Mouse (Mus musculus): ENCODE measurements around the gene Cst8. TPM values are rescaled to one million over a fixed set of nuclear protein-coding genes. Genes with fewer than 3 reads are reported as not detected.

Cst8 gene
- polyA plus RNA-seq, 1 experiment from 2014 or later = not detected

DNA sequence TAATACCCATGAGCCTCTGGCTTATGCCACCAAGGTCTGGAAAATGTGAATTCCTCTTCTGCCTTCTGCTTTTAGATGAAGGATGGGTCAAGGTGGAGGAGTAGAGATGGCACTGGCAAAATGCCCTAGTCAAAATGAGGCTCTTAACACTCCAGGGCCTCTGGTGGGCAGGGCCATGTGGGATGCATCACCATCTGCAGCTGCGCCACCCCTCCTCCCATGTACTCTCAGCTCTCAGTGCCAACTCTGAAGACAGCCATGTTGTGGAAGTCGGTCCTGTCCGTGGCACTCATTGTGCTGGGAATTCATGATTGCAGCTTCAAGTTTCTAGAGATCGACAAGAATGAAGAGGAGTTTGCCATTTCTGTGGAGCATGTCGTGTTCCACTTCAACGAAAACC lies 9.4 kb upstream of the Cst8 start, which contains the start of gene Cst12:
Cst12 (plus strand) TSS at position 220 of the 400 bp plus-strand sequence.
- no peak for ATAC-seq (replicated peaks; ENCODE audit: insufficient number of reproducible peaks, low FRiP score, low TSS enrichment, low read depth)
- WGBS = 93% methylated on average over 6 of the region's 6 CpGs

DNA sequence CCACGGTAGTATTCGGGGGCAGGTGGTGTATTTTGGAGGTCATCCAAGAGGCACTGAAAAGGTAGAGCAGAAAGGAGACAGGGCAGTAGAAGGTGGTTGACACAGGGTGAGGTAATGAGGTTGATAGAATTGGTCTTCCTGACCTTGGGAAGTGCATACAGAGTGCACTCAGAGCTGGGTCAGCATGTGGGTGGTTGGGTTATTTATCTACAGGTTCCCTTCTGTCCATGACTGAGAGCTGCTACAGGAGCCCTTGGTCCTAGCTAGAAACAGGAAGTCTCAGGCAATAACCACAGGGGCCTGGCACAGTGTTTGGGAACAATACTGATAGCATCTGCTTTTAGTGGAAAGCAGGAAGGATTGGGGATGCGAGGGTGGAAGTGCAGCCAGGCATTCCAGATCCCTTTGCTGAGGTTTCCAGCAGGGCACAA lies 2.9 kb downstream of the Cst8 start:
- 68% methylated on average over 3 of the region's 3 CpGs for WGBS
- H3K9ac ChIP-seq (replicated peaks; ENCODE audit: low read length) = no peak overlapping the region
- H3K36me3 ChIP-seq (replicated peaks; ENCODE audit: control insufficient read depth, insufficient read depth, low read depth, low read length) = no peaks in the 10 kb centered on the region
- H3K4me3 ChIP-seq (ENCODE audit: low read depth, low read length) = no peak overlapping the region
- no peaks in the 10 kb centered on the region for H3K9me3 ChIP-seq (replicated peaks; ENCODE audit: control insufficient read depth, low read length)
- H3K4me1 ChIP-seq (ENCODE audit: control insufficient read depth, insufficient read depth, low read length) = no peaks in the 10 kb centered on the region
- DNase-seq (ENCODE audit: low spot score) (no peak), ATAC-seq (replicated peaks; ENCODE audit: insufficient number of reproducible peaks, low FRiP score, low TSS enrichment, low read depth) (no peak)
- no peak overlapping the region for H3K27ac ChIP-seq (replicated peaks; ENCODE audit: low read depth, low read length)
- H3K27me3 ChIP-seq (ENCODE audit: control insufficient read depth, insufficient read depth, low read length) = no peaks in the 10 kb centered on the region
- no peak overlapping the region for H3K4me2 ChIP-seq (ENCODE audit: low read depth, low read length)

More for the DNA sequence above, 9.4 kb upstream of the Cst8 start, which contains the start of gene Cst12:
- Histone ChIP-seq H3K9me3 (replicated peaks; ENCODE audit: control insufficient read depth, low read length) (no peaks in the 10 kb centered on the region), H3K4me3 (ENCODE audit: low read depth, low read length) (no peak within 1 kb of the TSS), H3K27ac (replicated peaks; ENCODE audit: low read depth, low read length) (no peak within 1 kb of the TSS), H3K27me3 (ENCODE audit: control insufficient read depth, insufficient read depth, low read length) (no peaks in the 10 kb centered on the region), H3K9ac (replicated peaks; ENCODE audit: low read length) (no peak within 1 kb of the TSS), H3K36me3 (replicated peaks; ENCODE audit: control insufficient read depth, insufficient read depth, low read depth, low read length) (no peaks in the 10 kb centered on the region), H3K4me1 (ENCODE audit: control insufficient read depth, insufficient read depth, low read length) (no peaks in the 10 kb centered on the region), H3K4me2 (ENCODE audit: low read depth, low read length) (no peak within 1 kb of the TSS)
- DNase-seq (ENCODE audit: low spot score) = no peak

GRCm38 (mm10) chr2:148806696-148807095 lies 8.1 kb downstream of the Cst8 start:
- Histone ChIP-seq H3K4me1 (ENCODE audit: control insufficient read depth, insufficient read depth, low read length) (no peaks in the 10 kb centered on the region), H3K9ac (replicated peaks; ENCODE audit: low read length) (no peak overlapping the region), H3K27me3 (ENCODE audit: control insufficient read depth, insufficient read depth, low read length) (no peaks in the 10 kb centered on the region), H3K4me3 (ENCODE audit: low read depth, low read length) (no peak overlapping the region), H3K27ac (replicated peaks; ENCODE audit: low read depth, low read length) (no peak overlapping the region), H3K4me2 (ENCODE audit: low read depth, low read length) (no peak overlapping the region), H3K9me3 (replicated peaks; ENCODE audit: control insufficient read depth, low read length) (no peaks in the 10 kb centered on the region), H3K36me3 (replicated peaks; ENCODE audit: control insufficient read depth, insufficient read depth, low read depth, low read length) (no peaks in the 10 kb centered on the region)
- whole genome bisulfite sequencing = 79% methylated on average over 6 of the region's 6 CpGs
- DNase-seq (ENCODE audit: low spot score) = no peak
- ATAC-seq (replicated peaks; ENCODE audit: insufficient number of reproducible peaks, low FRiP score, low TSS enrichment, low read depth) = no peak

GRCm38 (mm10) chr2:148819909-148820308 lies 21.3 kb downstream of the Cst8 start, which contains the start of gene Cst13:
Gene Cst13 (plus strand): TSS chr2:148820081.
- H3K27ac ChIP-seq (replicated peaks; ENCODE audit: low read depth, low read length) = no peak within 1 kb of the TSS
- H3K4me2 ChIP-seq (ENCODE audit: low read depth, low read length) = no peak within 1 kb of the TSS
- no peak within 1 kb of the TSS for H3K4me3 ChIP-seq (ENCODE audit: low read depth, low read length)
- DNase-seq (ENCODE audit: low spot score) = no peak
- H3K27me3 ChIP-seq (ENCODE audit: control insufficient read depth, insufficient read depth, low read length) = no peaks in the 10 kb centered on the region
- H3K4me1 ChIP-seq (ENCODE audit: control insufficient read depth, insufficient read depth, low read length) = no peaks in the 10 kb centered on the region
- H3K9me3 ChIP-seq (replicated peaks; ENCODE audit: control insufficient read depth, low read length) = no peaks in the 10 kb centered on the region
- no peaks in the 10 kb centered on the region for H3K36me3 ChIP-seq (replicated peaks; ENCODE audit: control insufficient read depth, insufficient read depth, low read depth, low read length)
- ATAC-seq (replicated peaks; ENCODE audit: insufficient number of reproducible peaks, low FRiP score, low TSS enrichment, low read depth) = no peak
- no peak within 1 kb of the TSS for H3K9ac ChIP-seq (replicated peaks; ENCODE audit: low read length)

GRCm38 (mm10) chr2:148825986-148826385 lies 27.4 kb downstream of the Cst8 start:
- Histone ChIP-seq H3K4me1 (ENCODE audit: control insufficient read depth, insufficient read depth, low read length) (no peaks in the 10 kb centered on the region), H3K4me2 (ENCODE audit: low read depth, low read length) (no peak overlapping the region), H3K4me3 (ENCODE audit: low read depth, low read length) (no peak overlapping the region), H3K27me3 (ENCODE audit: control insufficient read depth, insufficient read depth, low read length) (no peaks in the 10 kb centered on the region), H3K9me3 (replicated peaks; ENCODE audit: control insufficient read depth, low read length) (no peaks in the 10 kb centered on the region), H3K27ac (replicated peaks; ENCODE audit: low read depth, low read length) (no peak overlapping the region), H3K9ac (replicated peaks; ENCODE audit: low read length) (no peak overlapping the region), H3K36me3 (replicated peaks; ENCODE audit: control insufficient read depth, insufficient read depth, low read depth, low read length) (no peaks in the 10 kb centered on the region)
- DNase-seq (ENCODE audit: low spot score) (no peak), ATAC-seq (replicated peaks; ENCODE audit: insufficient number of reproducible peaks, low FRiP score, low TSS enrichment, low read depth) (no peak)
- 71% methylated on average over 1 of the region's 1 CpGs for WGBS

DNA sequence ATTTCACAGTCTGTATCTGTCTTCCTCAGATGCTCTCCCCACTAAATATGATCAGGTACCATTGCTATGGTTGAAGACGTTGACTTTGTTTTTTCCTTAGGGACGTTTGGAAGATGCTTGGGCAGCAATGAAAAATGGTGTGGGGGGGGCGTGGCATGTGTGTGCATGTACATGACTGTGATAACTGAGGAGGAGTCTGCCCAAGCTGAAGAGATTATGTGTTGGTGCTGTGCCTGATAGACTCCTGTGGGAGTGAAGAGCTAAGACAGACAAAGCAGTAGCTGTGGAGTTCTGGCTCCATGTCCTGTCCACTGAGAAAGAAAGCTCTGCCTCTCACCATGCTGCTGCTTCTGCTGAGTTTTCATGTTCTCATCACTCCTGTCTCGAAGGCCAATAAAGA lies 36.3 kb downstream of the Cst8 start, which contains the start of gene Cst9:
Cst9 (plus strand) TSS at position 236 of the 400 bp plus-strand sequence.
- DNase-seq (ENCODE audit: low spot score) = no peak
- Histone ChIP-seq H3K4me2 (ENCODE audit: low read depth, low read length) (no peak within 1 kb of the TSS), H3K9me3 (replicated peaks; ENCODE audit: control insufficient read depth, low read length) (no peaks in the 10 kb centered on the region), H3K27ac (replicated peaks; ENCODE audit: low read depth, low read length) (no peak within 1 kb of the TSS), H3K36me3 (replicated peaks; ENCODE audit: control insufficient read depth, insufficient read depth, low read depth, low read length) (no peaks in the 10 kb centered on the region), H3K9ac (replicated peaks; ENCODE audit: low read length) (no peak within 1 kb of the TSS), H3K4me3 (ENCODE audit: low read depth, low read length) (no peak within 1 kb of the TSS), H3K27me3 (ENCODE audit: control insufficient read depth, insufficient read depth, low read length) (no peaks in the 10 kb centered on the region), H3K4me1 (ENCODE audit: control insufficient read depth, insufficient read depth, low read length) (no peaks in the 10 kb centered on the region)
- no peak for ATAC-seq (replicated peaks; ENCODE audit: insufficient number of reproducible peaks, low FRiP score, low TSS enrichment, low read depth)
- WGBS = 73% methylated on average over 4 of the region's 4 CpGs

GRCm38 (mm10) chr2:148838075-148838777 lies 39.6 kb downstream of the Cst8 start:
- Histone ChIP-seq H3K36me3 (replicated peaks; ENCODE audit: control insufficient read depth, insufficient read depth, low read depth, low read length) (no peaks in the 10 kb centered on the region), H3K4me3 (ENCODE audit: low read depth, low read length) (no peak overlapping the region), H3K9me3 (replicated peaks; ENCODE audit: control insufficient read depth, low read length) (no peaks in the 10 kb centered on the region), H3K4me2 (ENCODE audit: low read depth, low read length) (no peak overlapping the region), H3K27ac (replicated peaks; ENCODE audit: low read depth, low read length) (no peak overlapping the region), H3K27me3 (ENCODE audit: control insufficient read depth, insufficient read depth, low read length) (no peaks in the 10 kb centered on the region), H3K9ac (replicated peaks; ENCODE audit: low read length) (no peak overlapping the region), H3K4me1 (ENCODE audit: control insufficient read depth, insufficient read depth, low read length) (no peaks in the 10 kb centered on the region)
- DNase-seq (ENCODE audit: low spot score) (no peak), ATAC-seq (replicated peaks; ENCODE audit: insufficient number of reproducible peaks, low FRiP score, low TSS enrichment, low read depth) (no peak)
- 85% methylated on average over 5 of the region's 5 CpGs for WGBS

DNA sequence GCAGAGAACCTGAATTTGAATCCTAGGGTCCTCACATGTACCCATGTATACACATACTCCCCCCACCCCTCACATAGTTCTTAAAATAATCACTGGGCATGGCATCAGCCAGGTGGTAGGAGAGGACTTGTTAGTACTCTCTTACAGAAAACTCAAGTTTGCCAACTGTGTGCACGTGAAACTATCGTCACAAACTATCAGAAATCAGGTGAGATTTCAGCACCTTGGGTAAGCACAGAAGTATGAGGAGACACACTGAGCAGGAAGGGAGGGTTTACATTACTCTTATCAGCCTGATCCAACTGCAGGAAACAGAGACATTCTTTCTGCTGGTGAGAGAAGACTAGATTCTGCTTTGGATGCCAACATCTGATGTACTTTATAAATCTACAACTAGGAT lies 40.6 kb downstream of the Cst8 start:
- no peak for DNase-seq (ENCODE audit: low spot score)
- Histone ChIP-seq H3K9ac (replicated peaks; ENCODE audit: low read length) (no peak overlapping the region), H3K4me3 (ENCODE audit: low read depth, low read length) (no peak overlapping the region), H3K4me2 (ENCODE audit: low read depth, low read length) (no peak overlapping the region), H3K9me3 (replicated peaks; ENCODE audit: control insufficient read depth, low read length) (no peaks in the 10 kb centered on the region), H3K27me3 (ENCODE audit: control insufficient read depth, insufficient read depth, low read length) (no peaks in the 10 kb centered on the region), H3K36me3 (replicated peaks; ENCODE audit: control insufficient read depth, insufficient read depth, low read depth, low read length) (no peaks in the 10 kb centered on the region), H3K4me1 (ENCODE audit: control insufficient read depth, insufficient read depth, low read length) (no peaks in the 10 kb centered on the region), H3K27ac (replicated peaks; ENCODE audit: low read depth, low read length) (no peak overlapping the region)
- no peak for ATAC-seq (replicated peaks; ENCODE audit: insufficient number of reproducible peaks, low FRiP score, low TSS enrichment, low read depth)
- WGBS = 85% methylated on average over 2 of the region's 2 CpGs

Data from embryonic facial prominence, embryonic 11.5 days (tissue).